Mouse (Mus musculus): Measurements from ENCODE around the gene Gm49321. TPM values are rescaled to one million over a fixed set of nuclear protein-coding genes. Genes with fewer than 3 reads are reported as not detected.
A peak's percentile ranks its signal among the peaks of the same experiment; 100 is the strongest.

Gene Gm49321
- polyA plus RNA-seq, 1 experiment from 2014 or later = 15.2 TPM

- Histone ChIP-seq H3K27me3 (no peaks in the 10 kb centered on the region), H3K9ac (no peak overlapping the region), H3K36me3 (peaks cover 18% of the 10 kb centered on the region), H3K4me2 (replicated peaks) (no peak overlapping the region), H3K4me1 (no peaks in the 10 kb centered on the region), H3K27ac (no peak overlapping the region), H3K9me3 (replicated peaks) (no peaks in the 10 kb centered on the region), H3K4me3 (no peak overlapping the region)
- ATAC-seq (ENCODE audit: low FRiP score) = no peak
Measured at GRCm38 (mm10) chr12:73989594-73989993, 52.1 kb downstream of the Gm49321 start.

DNA sequence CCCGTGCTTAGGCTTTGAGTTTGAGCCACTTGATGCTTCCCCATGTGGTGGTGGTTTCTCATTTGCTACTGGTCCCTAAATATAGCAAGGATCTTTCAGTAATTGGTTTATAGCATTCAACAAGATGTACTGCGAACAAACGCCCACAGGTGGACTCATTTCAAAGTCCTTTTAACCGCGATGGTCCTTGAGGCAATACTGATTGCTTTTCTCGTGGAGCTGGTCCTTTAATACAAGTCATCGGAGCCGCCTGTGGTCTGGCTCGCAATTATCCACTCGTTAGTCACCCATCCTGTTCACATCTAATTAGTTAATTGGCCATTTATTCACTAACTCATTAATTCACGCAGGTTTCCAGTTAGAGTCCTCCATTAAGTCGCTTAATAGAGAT lies 59.4 kb downstream of the Gm49321 start:
- Histone ChIP-seq H3K36me3 (no peaks in the 10 kb centered on the region), H3K4me1 (peaks cover 10% of the 10 kb centered on the region; the same call in 1 of the 2 replicates), H3K4me2 (replicated peaks) (peak overlapping the region; percentile 82), H3K27ac (peak overlapping the region; percentile 37; the same call in 1 of the 2 replicates), H3K27me3 (peaks cover 20% of the 10 kb centered on the region), H3K9ac (peak overlapping the region; percentile 76), H3K4me3 (peak overlapping the region; percentile 57; the same call in 1 of the 2 replicates), H3K9me3 (replicated peaks) (no peaks in the 10 kb centered on the region)
- ATAC-seq (ENCODE audit: low FRiP score) = peak; percentile 18; the same call in 1 of the 2 replicates
- 55% methylated on average over 12 of the region's 12 CpGs for WGBS

DNA sequence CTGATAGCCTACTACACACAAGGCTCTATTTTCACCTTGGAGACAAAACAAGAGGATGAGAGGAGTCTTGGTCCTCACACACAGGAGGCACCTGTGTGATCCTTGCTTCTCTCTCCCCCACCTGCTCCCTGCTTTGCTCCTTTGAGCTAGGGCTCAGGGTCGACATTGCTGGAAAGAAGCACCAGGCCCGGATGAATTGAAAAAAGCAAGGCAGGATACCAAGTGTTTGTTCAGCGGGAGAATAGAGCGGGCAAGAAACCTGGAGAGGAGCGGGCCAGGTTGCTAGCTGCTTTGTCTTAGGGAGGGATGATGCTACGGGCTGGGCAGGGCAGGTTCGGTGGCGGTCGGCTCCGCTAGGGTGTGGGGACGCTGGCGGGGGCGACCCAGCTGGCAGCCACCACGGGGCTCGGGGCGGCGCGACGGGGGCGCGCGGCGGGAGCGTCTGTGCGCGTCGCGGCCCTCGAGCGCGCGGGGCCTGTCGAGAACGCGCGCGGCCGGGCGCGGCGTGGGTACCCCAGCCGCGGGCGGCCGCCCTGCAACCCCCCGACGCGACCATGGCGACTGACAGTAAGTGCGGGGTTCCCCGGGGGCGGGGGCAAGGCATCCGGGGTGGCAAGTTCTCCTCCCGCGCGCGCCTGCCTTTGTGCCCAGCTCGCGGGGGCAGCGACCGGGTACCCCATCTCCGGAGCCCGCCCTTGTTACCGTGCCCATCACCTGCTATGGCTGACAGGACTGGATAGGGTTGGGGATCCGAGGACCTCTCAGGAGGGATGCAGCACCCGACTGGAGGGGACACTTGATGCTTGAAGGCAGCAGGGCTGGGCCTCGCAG lies 60.1 kb downstream of the Gm49321 start, which contains the start of gene Syt16:
Gene Syt16 (plus strand): TSS at position 365 of the 831 bp plus-strand sequence.
- peak; percentile 77 for ATAC-seq (ENCODE audit: low FRiP score)
- Histone ChIP-seq H3K27me3 (peaks cover 20% of the 10 kb centered on the region), H3K36me3 (no peaks in the 10 kb centered on the region), H3K9me3 (replicated peaks) (no peaks in the 10 kb centered on the region), H3K4me1 (peaks cover 10% of the 10 kb centered on the region; the same call in 1 of the 2 replicates), H3K9ac (peak within 1 kb of the TSS; percentile 76), H3K27ac (peak within 1 kb of the TSS; percentile 37; the same call in 1 of the 2 replicates), H3K4me3 (peak within 1 kb of the TSS; percentile 57), H3K4me2 (replicated peaks) (peak within 1 kb of the TSS; percentile 82)
- 3% methylated on average over 32 of the region's 67 CpGs for WGBS

GRCm38 (mm10) chr12:73998128-73998456 lies 60.6 kb downstream of the Gm49321 start:
- Histone ChIP-seq H3K27ac (no peak overlapping the region), H3K4me1 (peaks cover 10% of the 10 kb centered on the region; the same call in 1 of the 2 replicates), H3K4me3 (peak overlapping the region; percentile 57), H3K4me2 (replicated peaks) (peak overlapping the region; percentile 82), H3K9ac (peak overlapping the region; percentile 76), H3K36me3 (no peaks in the 10 kb centered on the region), H3K9me3 (replicated peaks) (no peaks in the 10 kb centered on the region), H3K27me3 (peaks cover 20% of the 10 kb centered on the region)
- no peak; the same call in 1 of the 2 replicates for ATAC-seq (ENCODE audit: low FRiP score)
- 21% methylated on average over 5 of the region's 5 CpGs for WGBS

GRCm38 (mm10) chr12:74002449-74002848 lies 65.0 kb downstream of the Gm49321 start:
- ATAC-seq (ENCODE audit: low FRiP score) = no peak
- Histone ChIP-seq H3K4me1 (peaks cover 8% of the 10 kb centered on the region; the same call in 1 of the 2 replicates), H3K27ac (no peak overlapping the region), H3K9ac (no peak overlapping the region), H3K36me3 (no peaks in the 10 kb centered on the region), H3K9me3 (replicated peaks) (no peaks in the 10 kb centered on the region), H3K27me3 (peaks cover 13% of the 10 kb centered on the region), H3K4me3 (no peak overlapping the region), H3K4me2 (replicated peaks) (no peak overlapping the region)
- WGBS = 88% methylated on average over 9 of the region's 9 CpGs

DNA sequence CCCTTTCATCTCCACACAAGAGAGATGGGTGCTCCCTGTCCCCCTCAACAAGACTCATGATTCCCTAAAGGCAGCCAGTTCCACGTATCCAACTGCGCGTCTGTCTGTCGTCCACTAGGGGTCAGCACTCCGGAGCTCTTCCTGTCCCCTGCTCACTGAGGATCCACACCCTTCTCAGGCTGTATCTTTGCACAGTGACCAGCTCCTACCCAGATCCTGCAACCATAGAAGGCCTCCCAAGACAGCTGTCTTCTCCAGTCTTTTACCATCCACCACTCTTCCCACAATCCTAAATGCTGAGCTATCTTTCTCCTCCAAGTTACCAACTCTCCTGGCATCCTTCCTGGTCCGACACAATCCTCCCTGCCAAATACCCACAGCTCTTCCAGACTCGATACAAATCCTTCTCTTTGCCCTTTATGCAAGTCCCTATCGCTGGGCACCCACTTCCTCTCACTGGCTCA lies 72.0 kb downstream of the Gm49321 start:
- Histone ChIP-seq H3K9me3 (replicated peaks) (no peaks in the 10 kb centered on the region), H3K4me1 (peaks cover 4% of the 10 kb centered on the region; the same call in 1 of the 2 replicates), H3K4me2 (replicated peaks) (no peak overlapping the region), H3K27ac (no peak overlapping the region), H3K27me3 (no peaks in the 10 kb centered on the region), H3K36me3 (no peaks in the 10 kb centered on the region), H3K4me3 (no peak overlapping the region), H3K9ac (no peak overlapping the region)
- no peak for ATAC-seq (ENCODE audit: low FRiP score)
- WGBS = 27% methylated on average over 8 of the region's 8 CpGs

DNA sequence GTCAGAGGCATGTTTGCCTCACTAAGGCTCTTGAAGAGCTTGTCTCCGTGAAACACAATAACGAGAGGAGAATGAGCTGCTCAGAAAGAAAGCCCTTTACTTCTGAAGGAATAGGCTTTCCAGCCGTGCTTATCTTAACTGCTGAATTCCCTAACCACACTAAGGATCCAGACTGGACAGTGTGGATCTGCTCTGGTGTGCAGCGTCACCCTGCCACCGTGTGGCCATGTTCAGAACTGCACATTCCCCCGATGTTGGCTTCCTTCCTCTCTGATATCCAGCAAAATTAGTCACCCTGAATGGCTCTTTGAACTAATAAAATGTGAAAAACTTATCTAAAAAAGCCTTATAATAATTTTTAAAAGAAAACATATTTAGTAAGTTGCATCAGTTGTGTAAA lies 76.3 kb downstream of the Gm49321 start:
- Histone ChIP-seq H3K4me2 (replicated peaks) (peak overlapping the region; percentile 25; the same call in 1 of the 2 replicates), H3K4me1 (peaks cover 4% of the 10 kb centered on the region; the same call in 1 of the 2 replicates), H3K27ac (no peak overlapping the region), H3K36me3 (no peaks in the 10 kb centered on the region), H3K4me3 (no peak overlapping the region), H3K27me3 (peaks cover 4% of the 10 kb centered on the region; the same call in 1 of the 2 replicates), H3K9ac (no peak overlapping the region), H3K9me3 (replicated peaks) (no peaks in the 10 kb centered on the region)
- 2% methylated on average over 6 of the region's 6 CpGs for WGBS
- peak; percentile 61 for ATAC-seq (ENCODE audit: low FRiP score)

- no peak for ATAC-seq (ENCODE audit: low FRiP score)
- 58% methylated on average over 7 of the region's 7 CpGs for WGBS
- no peak overlapping the region for H3K4me3 ChIP-seq
- peaks cover 4% of the 10 kb centered on the region; the same call in 1 of the 2 replicates for H3K4me1 ChIP-seq
- no peak overlapping the region for H3K4me2 ChIP-seq (replicated peaks)
- no peaks in the 10 kb centered on the region for H3K9me3 ChIP-seq (replicated peaks)
- H3K9ac ChIP-seq = no peak overlapping the region
- H3K27ac ChIP-seq = no peak overlapping the region
- H3K27me3 ChIP-seq = peaks cover 4% of the 10 kb centered on the region; the same call in 1 of the 2 replicates
- H3K36me3 ChIP-seq = no peaks in the 10 kb centered on the region
Measured at GRCm38 (mm10) chr12:74014739-74015270, 77.4 kb downstream of the Gm49321 start.

- Histone ChIP-seq H3K4me1 (peaks cover 4% of the 10 kb centered on the region; the same call in 1 of the 2 replicates), H3K9me3 (replicated peaks) (no peaks in the 10 kb centered on the region), H3K27ac (no peak overlapping the region), H3K27me3 (peaks cover 4% of the 10 kb centered on the region; the same call in 1 of the 2 replicates), H3K4me3 (no peak overlapping the region), H3K4me2 (replicated peaks) (no peak overlapping the region), H3K9ac (no peak overlapping the region), H3K36me3 (no peaks in the 10 kb centered on the region)
- no peak for ATAC-seq (ENCODE audit: low FRiP score)
- WGBS = 75% methylated on average over 5 of the region's 5 CpGs
Measured at GRCm38 (mm10) chr12:74015491-74015890, 78.0 kb downstream of the Gm49321 start.

Other genes starting within 250 kb of the Gm49321 start
- gene Hif1a, start 36.3 kb upstream of the Gm49321 start, polyA plus RNA-seq (2016; fragmentation: Nextera tagmentation; extraction: Ambion mirVana) = 133 and 139 TPM in 2 replicates
- gene Snapc1, start 26.8 kb downstream of the Gm49321 start, polyA plus RNA-seq (2016; fragmentation: Nextera tagmentation; extraction: Ambion mirVana) = 29.4 and 31.5 TPM in 2 replicates
- gene Syt16, start 60.0 kb downstream of the Gm49321 start, polyA plus RNA-seq (2016; fragmentation: Nextera tagmentation; extraction: Ambion mirVana) = 17.0 and 19.5 TPM in 2 replicates

Data from hindbrain, embryonic 12.5 days (tissue).